Mouse (Mus musculus): ENCODE measurements at regions not wholly inside any gene's neighbourhood (a gene's known extent, or its start where the extent isn't known, plus 50 kb on each side); places are given as distances from the start of the nearest gene placed in this dataset.
A peak's percentile ranks its signal among the peaks of the same experiment; 100 is the strongest.

DNA sequence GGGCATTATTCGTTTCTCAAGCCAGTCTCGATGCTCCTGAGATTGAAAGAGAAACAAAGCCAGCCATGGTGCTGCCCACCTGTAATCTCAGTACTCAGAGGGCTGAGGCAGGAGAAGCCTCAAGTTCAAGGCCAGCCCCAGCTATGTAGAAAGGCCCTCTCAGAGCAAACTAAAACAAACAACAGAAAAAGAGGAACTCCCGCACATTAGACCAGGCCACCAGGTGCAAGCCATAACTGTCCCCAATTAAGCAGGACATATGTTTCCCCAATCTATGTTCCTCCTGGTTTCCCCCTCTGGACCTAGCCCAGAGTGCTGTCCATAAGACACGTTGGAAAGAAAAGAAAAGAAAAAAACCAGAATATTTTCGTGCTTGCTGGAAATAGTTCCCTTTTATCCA is 142.5 kb downstream of the Cdc5l start:
- no peak for DNase-seq (ENCODE audit: low spot score)

DNA sequence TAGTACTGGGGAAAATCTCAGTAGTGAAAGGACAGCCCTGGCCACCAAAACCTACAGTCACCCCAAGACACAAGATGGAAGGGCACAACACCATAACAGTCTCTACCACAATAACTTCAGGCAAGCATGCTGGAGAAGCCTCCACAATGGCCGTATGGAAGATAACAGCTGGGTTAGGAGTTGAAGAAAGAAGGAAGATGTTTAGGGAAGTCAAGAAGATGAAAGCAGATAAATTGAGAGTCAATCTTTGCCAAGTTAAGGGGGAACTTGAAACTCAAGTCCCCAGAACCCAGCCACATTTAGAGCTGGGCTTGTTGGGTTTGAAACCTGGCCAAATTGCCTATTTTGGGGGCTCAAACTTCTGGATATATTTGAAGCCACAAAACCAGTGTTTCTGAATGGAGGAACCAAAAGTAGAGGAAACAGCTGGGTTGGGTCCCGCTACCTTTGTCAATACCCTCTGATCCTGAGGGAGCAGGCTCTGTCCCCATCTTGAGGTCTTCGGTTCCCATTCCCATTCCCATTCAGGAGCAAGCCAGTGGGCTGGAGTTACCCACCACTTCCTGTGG is 147.8 kb downstream of the Cdc5l start:
- DNase-seq (ENCODE audit: low spot score), result no peak

DNA sequence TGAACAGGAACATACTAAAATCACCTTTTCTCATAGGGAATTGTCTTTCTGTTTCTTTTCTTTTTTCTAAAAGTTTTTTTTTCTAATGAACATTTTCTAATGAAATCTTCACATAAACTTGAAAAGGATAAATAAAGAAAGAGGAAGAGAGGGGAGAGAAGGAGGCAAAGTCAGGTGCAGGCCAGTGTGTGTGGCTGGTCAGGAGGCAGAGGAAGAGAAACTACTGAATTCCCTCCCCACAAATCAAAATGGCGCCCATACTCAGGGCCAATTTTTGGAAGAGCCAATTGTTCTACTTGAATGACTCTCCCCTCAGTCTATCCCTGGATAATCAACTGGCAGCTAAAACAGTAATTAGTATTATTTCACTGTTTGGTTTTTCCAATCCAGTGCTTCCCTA is 152.0 kb downstream of the Cdc5l start:
- DNase-seq (ENCODE audit: low spot score), result no peak

DNA sequence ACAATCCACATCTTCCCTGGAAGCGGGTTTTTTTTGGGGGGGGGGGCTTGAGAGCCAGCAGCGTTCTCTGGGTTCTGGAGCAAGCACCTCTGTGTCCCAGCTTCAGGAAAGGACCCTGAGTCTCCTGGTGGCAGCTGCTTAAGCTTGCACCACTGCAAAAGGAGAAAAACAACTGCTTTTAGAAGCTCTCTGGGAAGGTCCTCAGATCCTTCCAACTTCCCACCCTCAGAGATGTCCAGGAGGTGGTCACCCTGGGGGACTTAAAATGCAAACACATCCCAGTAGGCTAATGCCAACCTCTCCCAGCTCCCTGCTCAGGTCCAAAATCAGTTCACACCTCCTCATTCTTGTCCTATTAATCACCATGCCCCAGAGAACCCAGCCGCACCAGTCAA is 153.7 kb downstream of the Cdc5l start:
- DNase-seq (ENCODE audit: low spot score), result no peak

DNA sequence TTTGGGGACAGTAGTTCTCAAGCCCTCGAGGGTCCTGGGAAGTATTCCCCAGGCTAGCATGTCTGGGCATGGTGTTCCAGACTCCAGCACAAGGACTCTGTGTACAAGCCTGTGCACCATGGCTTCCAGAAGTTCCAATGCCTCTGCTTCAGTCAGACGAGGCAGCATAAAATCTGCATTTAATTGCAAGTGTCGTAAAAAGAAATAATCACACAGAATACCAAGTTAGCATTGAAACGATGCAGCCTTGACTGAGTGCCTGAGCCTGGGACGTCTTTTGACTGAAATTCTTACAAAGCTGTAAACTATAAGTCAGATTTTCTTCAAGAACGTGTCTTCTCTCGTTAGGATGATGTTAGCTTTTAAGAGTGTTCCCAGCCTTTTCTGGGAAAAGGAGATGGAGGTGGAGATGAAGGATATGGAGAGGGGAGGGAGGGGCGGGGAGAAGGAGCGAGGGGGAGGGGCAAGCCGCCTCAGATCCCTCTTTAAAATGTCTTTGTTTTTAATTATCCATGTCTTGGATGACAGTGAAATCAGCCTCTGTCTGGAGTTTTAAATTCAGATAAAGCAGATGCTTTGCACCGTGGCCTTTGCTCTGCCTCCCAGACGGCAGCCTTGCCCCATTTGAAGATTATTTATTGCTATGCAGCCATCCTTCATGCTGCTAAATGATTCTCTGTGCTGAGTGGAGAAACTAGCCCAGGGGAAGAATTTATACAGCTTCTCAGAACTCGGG is 154.3 kb downstream of the Cdc5l start:
- no peak for DNase-seq (ENCODE audit: low spot score)

DNA sequence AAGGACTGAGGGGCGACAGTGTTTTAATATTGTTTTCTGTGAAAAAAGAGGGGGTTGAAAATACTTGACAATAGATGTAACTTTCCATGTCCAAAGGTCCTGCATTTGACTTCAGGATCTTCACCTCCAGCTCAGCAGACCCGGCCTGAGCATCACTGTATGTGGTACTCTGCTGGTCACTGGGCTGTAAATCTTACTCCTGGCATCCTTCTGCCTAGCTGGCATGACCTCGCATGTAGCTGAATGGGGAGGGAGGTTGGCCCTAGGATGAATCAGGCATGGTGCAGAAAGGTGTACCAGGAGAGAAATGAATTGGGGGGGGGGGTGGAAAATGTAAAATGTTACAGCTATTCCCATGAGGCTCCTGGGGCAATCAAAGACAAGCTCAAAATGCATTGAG is 156.0 kb downstream of the Cdc5l start:
- DNase-seq (ENCODE audit: low spot score), result no peak

DNA sequence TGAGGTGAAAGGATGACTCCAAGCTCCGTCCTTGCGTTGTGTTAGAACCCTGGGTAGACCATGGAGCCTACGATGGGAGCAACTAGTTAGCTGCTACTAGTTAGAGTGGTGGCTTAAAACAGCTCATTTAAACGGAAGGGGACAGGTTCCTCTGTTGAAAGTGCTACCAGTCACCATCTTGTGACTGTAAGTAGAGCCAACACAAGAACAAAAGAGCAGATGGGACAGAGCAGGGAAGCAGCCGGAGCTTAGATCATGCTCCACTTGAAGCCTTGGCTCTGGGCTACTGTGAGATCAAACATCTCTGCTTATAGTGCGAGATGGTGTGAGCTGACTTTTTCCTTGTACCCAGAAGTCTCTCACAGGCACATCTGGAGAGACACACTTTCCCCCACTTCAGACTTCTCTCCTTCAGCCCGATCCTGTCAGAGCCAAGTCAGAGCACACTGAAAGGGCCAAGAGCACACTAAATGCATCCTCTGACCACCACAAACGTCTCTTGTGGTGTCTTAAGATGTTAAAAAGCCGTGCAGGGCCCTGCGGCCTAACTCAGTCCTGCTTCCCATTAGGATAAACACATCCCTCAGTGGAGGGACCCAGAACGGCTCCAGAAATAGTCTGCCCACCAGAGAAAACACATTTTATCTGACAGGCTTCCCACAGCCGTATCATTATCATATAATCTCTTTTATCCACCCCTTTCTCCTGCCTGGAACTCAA is 156.7 kb downstream of the Cdc5l start:
- DNase-seq (ENCODE audit: low spot score), result no peak

DNA sequence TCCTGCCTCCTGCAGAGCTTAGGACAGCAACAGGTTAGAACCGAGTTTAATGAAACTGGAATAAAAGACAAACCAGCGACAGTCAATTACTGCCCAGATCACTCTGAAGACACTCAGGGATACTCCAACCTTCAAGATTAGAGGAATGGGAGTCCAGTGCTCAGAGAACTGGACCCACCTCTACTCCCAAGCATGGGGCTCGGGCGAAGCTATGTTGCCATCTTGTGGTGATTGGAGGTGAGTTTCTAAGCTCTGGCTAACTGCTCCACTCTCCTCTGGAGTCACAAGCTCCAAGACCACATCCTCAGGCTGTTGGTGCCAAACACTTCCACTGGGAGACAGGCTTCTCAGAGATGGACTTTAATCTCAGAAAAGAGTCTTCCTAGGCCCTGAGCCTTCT is 158.6 kb downstream of the Cdc5l start:
- no peak for DNase-seq (ENCODE audit: low spot score)

DNA sequence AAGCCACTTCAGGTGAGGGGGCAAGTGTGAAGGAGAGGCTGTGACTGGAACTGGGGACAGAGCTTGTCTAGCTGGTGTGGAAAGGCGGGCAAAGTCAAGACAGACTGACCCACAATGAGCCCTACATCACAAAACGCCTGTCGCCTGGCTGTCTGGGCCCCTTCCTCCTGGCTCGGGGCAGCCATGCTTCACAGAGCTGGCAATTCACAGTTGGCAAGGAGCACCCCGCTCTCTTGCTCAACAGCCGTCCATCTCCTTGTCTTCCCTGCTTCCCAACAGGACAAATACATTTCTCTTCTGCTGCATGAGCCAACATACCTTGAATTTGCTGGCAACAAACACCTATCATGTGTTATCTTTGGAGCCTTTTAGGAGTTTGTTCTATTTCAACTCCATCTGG is 166.8 kb downstream of the Cdc5l start:
- DNase-seq (ENCODE audit: low spot score), result no peak

DNA sequence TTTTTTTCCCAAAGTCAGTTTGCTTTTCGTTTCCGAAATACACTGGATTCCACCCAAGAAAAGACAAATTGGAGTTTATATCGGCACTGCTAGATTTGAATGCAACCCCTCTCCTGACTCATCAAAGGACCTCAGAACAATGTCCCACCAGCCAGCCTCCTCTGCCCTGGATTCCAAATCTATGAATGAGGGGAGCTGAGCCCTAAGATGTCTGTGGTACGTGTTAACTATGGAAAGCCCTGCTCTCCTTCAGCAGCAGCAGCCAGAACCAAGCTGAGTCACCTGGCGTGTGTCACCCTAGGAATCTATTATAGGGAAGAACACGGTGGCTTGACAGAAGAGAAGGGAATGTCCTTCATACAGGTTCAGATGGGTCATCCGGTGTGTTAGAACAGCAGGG is 167.9 kb downstream of the Cdc5l start:
- no peak for DNase-seq (ENCODE audit: low spot score)

DNA sequence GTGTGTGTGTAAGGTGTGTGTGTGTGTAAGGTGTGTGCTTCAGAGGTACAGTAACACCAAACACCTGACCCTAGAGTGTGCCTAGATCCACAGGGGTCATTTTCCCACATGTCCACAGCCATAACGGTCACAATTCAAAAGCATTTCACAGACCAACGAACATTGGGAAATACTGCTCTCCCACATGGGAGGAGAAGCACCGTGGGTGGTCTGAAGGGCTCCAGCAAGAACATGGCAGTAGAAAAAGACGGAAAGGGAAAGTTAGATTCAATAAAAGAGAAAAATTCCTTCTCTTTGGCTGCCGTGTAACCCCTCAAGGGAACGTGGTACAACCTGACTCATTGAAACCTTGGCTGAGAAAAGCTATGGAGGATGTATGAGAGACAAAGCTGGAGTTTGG is 169.1 kb downstream of the Cdc5l start:
- no peak for DNase-seq (ENCODE audit: low spot score)

DNA sequence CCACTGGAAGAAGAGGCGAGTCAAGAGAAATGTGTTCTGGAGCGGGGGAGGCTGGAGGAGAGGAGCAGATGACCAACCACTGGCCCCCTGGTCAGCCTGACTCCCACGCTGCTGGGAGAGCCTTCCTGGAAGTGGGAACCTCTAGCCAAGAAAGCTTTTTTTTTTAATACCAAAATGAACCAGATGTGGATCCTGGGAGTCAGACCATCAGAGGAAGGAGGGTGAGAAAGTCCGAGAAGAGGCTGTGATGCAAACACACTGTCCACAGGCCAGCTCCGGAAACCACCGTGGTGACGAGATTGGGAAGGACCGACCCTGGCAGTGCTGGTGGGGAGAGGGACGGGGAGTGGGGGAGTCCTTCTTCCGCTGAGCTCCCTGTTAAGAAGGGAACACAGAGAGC is 173.1 kb downstream of the Cdc5l start:
- DNase-seq (ENCODE audit: low spot score), result no peak

DNA sequence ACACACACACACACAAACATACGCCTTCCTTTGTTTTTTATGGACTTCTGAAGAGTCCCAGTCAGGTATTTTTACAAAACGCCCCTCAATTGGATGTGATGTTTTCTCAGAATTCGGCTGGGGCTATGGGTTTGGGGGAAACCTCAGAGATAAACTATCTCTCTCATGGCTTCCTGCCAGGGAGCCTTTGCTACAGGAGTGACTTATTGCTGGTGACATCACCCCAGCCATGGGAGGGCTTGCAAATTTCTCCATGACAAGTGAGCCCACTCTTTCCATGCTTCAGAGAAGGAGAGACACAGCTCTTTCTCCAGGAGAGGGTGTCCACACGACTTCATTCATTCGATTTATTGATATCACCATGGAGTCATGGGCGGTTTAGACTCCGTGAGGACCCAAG is 175.5 kb downstream of the Cdc5l start:
- DNase-seq (ENCODE audit: low spot score), result no peak

DNA sequence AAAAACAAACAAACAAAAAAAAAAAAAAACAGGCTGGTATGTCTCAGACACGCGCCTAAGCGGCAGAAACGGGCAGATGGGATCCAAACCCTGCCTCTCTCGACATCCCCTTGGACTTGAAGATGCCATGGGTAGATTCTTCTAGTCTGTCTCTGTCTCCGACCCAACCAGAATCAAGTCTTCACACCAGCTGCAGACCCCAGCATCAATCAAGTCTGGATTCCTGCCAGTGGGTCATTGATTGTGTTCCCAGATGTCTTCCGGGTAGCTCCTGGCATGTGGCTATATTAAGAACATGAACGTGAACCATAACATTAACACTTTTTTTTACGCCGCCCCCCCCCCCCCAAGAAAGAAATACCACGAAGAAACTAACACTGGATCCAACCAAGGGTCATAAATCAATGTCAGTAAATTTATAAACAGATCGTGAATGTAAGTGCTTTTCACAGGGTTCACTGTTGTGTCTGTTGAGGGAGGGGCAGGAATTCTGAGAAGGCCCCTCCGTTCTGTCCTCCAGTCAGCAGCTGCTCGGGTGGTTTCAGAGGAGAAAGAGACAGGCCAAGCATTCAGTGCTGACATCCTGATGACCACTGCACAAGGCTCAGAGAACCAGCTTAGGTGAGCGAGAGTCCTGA is 180.8 kb downstream of the Cdc5l start:
- no peak for DNase-seq (ENCODE audit: low spot score)

DNA sequence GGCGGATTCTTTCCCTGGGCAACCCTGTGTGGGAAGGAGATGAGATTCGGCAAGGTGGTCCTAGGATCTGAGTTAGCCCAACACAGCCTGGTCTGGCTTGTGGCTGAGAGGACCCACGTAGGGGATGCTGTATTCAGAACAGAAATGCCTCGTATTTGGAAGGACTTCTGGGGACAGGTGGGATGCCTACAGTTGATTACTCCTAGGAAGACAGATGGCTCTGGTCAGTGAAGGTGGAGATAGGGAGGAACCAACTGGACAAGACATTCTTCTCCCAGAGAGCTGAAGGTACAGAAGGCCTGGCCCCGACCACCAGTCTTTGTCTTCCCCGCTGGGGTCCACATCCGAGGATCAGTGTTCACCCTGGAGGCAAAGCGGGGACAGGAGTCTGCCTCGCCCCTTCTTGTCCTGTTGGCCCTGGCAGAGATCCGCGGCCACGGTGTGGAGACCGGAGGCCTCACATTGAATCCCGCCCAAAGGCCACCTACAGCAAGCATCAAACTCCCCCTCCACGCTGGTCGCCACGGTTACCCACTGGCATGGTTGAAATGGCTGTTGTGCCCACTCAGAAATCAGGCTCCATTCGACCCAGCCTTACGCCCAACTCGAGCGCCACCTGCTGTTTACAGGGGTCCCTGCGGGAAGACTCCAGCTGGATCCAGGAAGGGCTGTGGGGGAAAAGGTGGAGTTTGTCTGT is 182.4 kb downstream of the Cdc5l start:
- peak; percentile 51 for DNase-seq (ENCODE audit: low spot score)

DNA sequence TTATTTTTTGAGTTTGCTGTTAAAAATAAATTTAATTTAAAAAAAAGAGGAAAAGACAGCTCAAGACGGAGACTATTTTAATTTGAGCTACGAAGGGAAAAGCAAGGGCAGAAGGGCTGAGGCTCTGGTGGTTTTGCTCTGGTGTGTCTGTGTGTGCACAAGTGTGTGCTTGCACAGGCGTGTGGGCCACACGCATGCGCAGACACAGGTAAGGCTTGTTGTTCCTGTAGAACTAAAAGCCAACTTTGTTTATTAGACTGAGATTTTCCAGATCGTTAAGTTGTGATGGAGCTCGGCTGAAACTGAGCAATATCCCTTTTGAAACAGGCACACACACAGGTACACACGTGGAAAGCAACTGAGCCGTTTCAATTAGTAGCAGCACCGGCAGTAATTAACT is 183.1 kb downstream of the Cdc5l start:
- no peak for DNase-seq (ENCODE audit: low spot score)

DNA sequence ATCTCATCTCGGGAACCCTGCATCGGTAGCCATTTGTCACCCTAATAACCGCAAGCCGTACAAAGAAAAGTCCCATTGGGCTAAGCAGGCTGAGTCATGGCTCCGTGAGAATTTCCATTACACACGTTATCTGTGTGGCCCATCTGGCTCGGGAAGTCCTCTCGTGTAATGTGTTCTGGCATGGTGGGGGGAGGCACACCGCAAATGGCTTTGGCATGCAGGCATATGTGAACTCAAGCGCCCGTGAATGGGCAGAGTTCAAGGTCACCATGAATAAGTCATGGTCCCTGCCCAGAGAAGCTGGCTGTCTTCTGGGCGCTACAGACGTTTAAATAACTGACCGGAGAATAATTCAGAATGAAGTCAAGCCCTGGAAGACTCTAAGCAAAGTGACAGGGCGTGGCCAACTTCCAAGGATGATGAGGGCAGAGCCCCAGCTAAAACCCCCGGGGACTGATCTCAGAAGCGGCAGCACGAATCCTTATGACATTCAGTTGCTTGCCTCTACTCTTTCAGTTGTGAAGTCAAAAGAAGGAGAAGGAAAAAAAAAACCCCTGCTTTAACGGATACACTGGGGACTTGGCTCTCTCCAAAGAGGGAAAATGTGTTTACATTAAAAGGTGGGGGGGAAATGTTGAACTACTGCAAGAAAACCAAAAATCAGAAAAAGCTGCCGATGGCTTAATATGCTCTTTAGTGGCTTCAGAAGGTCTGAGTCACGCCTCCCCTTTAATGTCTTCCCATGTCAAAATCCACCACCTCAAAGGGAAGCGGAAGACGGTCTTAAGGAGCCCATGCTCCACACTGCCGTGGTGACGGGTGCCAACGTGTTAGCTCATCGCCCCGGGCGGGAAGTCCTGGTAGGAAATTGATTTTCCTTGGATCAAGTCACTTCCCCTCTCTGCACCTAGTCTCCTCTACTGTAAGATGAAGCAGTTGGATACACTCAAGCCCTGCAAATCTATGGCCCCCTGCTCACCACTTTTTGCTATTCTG is 186.1 kb downstream of the Cdc5l start:
- no peak for DNase-seq (ENCODE audit: low spot score)

DNA sequence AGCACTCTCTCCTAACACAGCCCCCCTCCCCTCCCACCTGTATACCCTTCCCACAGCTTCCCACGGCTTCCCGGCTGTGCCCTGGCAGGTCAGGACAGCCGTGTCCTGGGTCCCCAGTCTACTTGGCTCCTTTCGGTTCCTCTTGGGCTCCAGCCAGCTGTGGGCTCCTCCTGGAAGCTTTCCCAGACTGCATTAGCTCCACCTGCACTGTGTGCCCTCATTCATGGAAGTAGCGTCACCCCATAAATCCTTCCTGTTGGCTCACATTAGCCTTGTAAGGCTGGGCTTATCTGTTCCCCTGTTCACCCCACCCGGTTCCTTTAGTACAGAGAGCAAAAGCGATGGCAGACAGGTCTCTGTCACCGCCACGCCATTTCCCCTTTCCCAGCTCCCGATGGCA is 188.7 kb downstream of the Cdc5l start:
- DNase-seq (ENCODE audit: low spot score), result no peak

DNA sequence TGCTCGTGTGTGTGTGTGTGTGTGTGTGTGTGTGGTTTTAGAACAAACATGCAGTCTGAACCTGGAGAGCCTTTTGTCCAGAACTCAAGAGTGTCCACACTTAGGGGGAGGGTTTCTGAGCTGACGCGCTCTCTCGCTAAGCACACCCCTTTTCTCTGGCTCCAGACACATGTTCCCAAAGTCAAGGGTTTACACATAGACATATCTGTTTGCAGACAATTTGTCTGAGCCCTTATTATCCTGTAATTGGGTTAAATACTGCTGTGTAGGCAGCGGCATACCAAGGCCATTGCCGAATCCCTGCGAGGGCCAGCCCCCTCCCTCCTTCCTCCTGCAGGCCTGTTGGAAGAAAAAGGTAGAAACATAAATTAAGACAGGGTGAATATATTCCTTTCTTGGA is 190.4 kb downstream of the Cdc5l start:
- no peak for DNase-seq (ENCODE audit: low spot score)

DNA sequence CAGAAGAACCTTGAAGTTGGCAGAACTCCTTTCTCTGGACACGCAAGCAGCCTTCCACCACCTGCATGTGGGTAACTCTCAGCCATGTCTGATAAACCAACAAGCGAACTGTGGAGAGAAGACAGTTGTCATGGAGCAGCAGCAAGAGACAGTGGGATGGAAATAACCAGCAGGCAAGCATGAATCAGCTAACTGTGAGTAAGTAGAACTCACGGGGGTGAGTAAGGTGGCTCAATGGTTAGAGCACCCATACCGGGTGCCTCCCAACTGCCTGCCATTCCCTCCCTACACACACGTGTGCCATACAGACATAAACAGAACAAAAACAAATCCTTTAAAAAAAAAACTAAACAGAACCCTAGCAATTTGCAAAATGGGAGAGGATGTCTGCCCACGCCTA is 191.5 kb downstream of the Cdc5l start:
- no peak for DNase-seq (ENCODE audit: low spot score)

DNA sequence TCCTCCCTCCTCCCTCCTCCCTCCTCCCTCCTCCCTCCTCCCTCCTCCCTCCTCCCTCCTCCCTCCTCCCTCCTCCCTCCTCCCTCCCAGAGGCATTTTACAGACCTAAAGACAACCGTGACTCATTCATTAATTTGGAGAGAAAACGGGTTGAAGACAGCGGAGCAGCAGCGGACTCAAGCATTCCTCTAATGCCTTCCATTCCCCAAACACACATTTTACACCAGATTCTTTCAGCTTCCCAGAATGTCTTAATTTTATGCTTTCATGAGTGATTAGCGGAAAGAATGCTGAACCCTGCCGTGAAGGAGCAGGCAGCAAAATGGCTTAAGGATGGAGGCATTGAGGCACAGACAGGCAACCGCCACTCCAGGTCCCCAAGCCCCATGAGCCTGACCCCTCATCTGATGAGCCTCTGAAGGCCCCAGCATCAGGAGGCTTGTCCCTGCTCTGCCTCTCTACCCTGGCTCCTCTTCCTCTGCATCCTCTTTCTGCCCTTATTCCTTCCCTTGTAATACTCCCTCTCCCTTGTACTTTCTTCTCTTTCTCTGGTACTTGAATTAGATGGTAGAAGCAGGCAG is 192.5 kb downstream of the Cdc5l start:
- DNase-seq (ENCODE audit: low spot score), result no peak
